Mouse (Mus musculus) G1E (cell line): ENCODE measurements around the gene Med28.

Experiments
- CTCF ChIP-seq: IDR thresholded peaks from 2 replicates; pipeline ENCODE4 v1.5.1; 2012; ENCODE audit warnings: low read depth, low read length, inconsistent platforms, mixed read lengths
- GATA1 ChIP-seq: IDR thresholded peaks from 2 replicates; pipeline ENCODE4 v1.6.1; 2012; ENCODE audit warnings: borderline replicate concordance, low read length, inconsistent platforms, mixed read lengths
- GATA2 ChIP-seq: IDR thresholded peaks from 2 replicates; pipeline ENCODE4 v1.6.1; 2012; ENCODE audit warnings: low read depth, low read length, inconsistent platforms, borderline replicate concordance
- POLR2AphosphoS5 ChIP-seq: IDR thresholded peaks from 2 replicates; pipeline ENCODE4 v1.6.1; 2012; ENCODE audit warnings: low read depth, low read length, inconsistent platforms; ENCODE audit not compliant: insufficient replicate concordance
- TAL1 ChIP-seq: conservative IDR thresholded peaks from 2 replicates; pipeline ENCODE4 v1.6.1; 2012; ENCODE audit warnings: low read depth, low read length, inconsistent platforms, mixed read lengths

DNA sequence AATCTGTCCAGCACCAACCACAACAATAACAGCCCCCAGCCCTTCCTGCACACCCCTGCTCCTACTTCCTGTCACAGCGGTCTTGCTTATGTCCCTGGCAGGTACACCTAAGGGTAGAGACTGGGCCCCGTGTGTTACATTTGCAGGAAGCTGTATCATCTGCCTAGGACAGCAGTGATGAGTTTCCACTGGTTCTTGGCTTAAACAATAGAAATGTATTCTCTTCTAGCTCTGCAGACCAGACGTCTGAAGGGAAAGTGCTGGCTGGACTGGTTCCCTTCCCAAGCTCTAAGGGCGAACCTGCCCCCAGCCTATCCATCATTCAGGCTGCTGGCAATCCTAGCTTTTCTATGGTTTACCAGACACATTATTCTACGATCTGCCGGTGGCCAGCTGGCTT, 44.0 kb downstream of the Med28 start:
- no peak for TF ChIP-seq CTCF
- no peak for TF ChIP-seq GATA1
- no peak for TF ChIP-seq POLR2AphosphoS5
- TF ChIP-seq TAL1: no peak
- no peak for TF ChIP-seq GATA2
